Mouse (Mus musculus) forebrain, embryonic 14.5 days (tissue): ENCODE results near the gene Cds2. TPM values are rescaled to one million over a fixed set of nuclear protein-coding genes. Genes with fewer than 3 reads are reported as not detected.

Experiments used
- polyA plus RNA-seq: library from polyadenylated mRNA; unstranded; fragments of >200 nt; fragmentation: Nextera tagmentation; extraction: Ambion mirVana; gene quantifications from 2 replicates; pipeline ENCODE4 v1.2.1, GENCODE M21; 2014

Cds2 gene
- polyA plus RNA-seq, 1 experiment from 2014 or later = 23.2 TPM

Other genes starting within 250 kb of the Cds2 start
- gene Rassf2, start 232.9 kb upstream of the Cds2 start, polyA plus RNA-seq = 17.9 and 20.3 TPM in 2 replicates
- gene Slc23a2, start 118.0 kb upstream of the Cds2 start, polyA plus RNA-seq = 19.3 and 25.3 TPM in 2 replicates
- gene Tmem230, start 15.3 kb upstream of the Cds2 start, polyA plus RNA-seq = 51.3 and 53.6 TPM in 2 replicates
- gene Pcna, start 9.8 kb upstream of the Cds2 start, polyA plus RNA-seq = 217 and 258 TPM in 2 replicates
- gene Prokr2, start 122.3 kb downstream of the Cds2 start, polyA plus RNA-seq = 6.5 and 8.6 TPM in 2 replicates